Mouse (Mus musculus): ENCODE measurements around the gene Ube2d3.

GRCm38 (mm10) chr3:135422232-135422855 is 15.6 kb upstream of the Ube2d3 start:
- TF ChIP-seq CTCF (IDR thresholded peaks at IDR 0.05; ENCODE audit: borderline replicate concordance, insufficient read depth, low read length) (no peak), POLR2A (IDR thresholded peaks at IDR 0.05; ENCODE audit: low read depth, low read length) (no peak)
